Mouse (Mus musculus): ENCODE data around the gene Plxna1. TPM values are rescaled to one million over a fixed set of nuclear protein-coding genes. Genes with fewer than 3 reads are reported as not detected.

Plxna1 gene
- polyA plus RNA-seq, 2 experiments: 1.7 to 2.6 TPM

DNA sequence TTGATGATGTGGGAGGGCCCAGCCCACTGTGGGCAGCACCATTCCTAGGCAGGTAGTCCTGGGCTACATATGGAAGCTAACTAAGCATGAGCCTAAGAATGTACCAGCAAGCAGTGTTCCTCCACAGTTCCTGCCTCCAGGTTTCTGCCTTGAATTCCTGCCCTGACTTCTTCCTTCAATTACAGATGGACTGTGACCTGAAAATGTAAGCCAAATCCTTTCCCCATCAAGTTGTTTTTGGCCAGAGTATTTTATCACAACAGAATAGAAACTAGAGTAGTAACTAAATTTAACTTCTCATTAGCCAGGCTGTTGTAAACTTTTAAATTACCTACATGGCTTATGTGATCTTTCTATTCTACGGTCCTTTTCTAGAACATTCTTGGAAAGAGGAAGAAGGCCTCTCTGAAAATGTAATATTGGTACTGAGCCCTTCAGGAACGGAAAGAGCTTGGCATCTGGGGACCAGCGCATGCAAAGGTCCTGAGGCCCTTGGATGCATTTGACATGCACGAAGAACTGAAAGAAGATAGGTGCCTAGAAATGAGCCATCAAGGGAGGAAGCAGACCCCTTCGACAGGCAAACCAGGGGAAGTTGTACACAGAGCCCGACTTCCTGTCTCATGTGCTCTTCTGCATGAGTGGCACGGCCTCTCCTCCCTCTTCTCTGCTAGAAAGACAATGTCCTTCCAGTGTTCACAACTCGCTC lies 66.3 kb downstream of the Plxna1 start:
- no peak overlapping the region for H3K4me2 ChIP-seq (ENCODE audit: low read depth)
- 29% methylated on average over 8 of the region's 8 CpGs for WGBS (ENCODE audit: insufficient replicate concordance)
- TF ChIP-seq EP300 (IDR thresholded peaks at IDR 0.05; ENCODE audit: low read depth) (no peak), CTCF (IDR thresholded peaks at IDR 0.05; ENCODE audit: low read depth) (no peak)

DNA sequence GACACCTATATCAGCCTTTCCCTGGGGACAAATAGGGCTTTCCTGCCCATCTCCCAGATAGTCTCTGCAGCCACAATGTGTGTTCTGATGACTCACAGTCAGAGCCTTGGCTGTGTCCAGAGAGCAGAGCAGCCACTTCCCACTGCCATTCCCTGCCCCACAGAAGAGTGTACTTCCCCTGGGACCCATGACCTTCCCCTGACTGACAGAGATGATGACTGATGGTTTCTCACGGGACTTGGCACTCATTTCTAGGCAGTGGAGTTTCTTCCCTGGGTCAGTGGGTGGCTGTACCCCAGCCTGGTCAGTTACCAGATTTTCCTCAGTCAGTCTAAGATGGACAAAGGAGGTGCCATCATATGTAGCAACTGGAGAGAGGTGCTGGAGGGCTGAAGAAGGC lies 67.8 kb downstream of the Plxna1 start:
- Histone ChIP-seq H3K27me3 (ENCODE audit: control insufficient read depth, insufficient read depth, low read length) (no peaks in the 10 kb centered on the region), H3K9ac (replicated peaks) (no peak overlapping the region), H3K27ac (no peak overlapping the region), H3K36me3 (replicated peaks; ENCODE audit: control insufficient read depth, insufficient read depth, low read depth) (no peaks in the 10 kb centered on the region), H3K4me1 (replicated peaks; ENCODE audit: control insufficient read depth in 2 of 2, insufficient read depth in 2 of 2, low read length in 1 of 2) (no peaks in the 10 kb centered on the region), H3K4me3 (ENCODE audit: insufficient read depth in 1 of 2, low read depth in 2 of 2, low read length in 2 of 2) (no peak overlapping the region), H3K9me3 (ENCODE audit: control insufficient read depth, low read length) (no peaks in the 10 kb centered on the region), H3K4me2 (ENCODE audit: low read depth) (no peak overlapping the region)
- no peak for DNase-seq (ENCODE audit: low read depth in 3 of 3, low spot score in 3 of 3)
- ATAC-seq (ENCODE audit: insufficient read depth): no peak
- 3% methylated on average over 1 of the region's 1 CpGs for WGBS (ENCODE audit: insufficient replicate concordance)
- TF ChIP-seq CTCF (IDR thresholded peaks at IDR 0.05; ENCODE audit: low read depth) (no peak), EP300 (IDR thresholded peaks at IDR 0.05; ENCODE audit: low read depth) (no peak)

More for the DNA sequence above, 66.3 kb downstream of the Plxna1 start:
- no peak for ATAC-seq (ENCODE audit: insufficient read depth)
- no peak for DNase-seq (ENCODE audit: low read depth in 3 of 3, low spot score in 3 of 3)
- no peak overlapping the region for H3K4me3 ChIP-seq (ENCODE audit: insufficient read depth in 1 of 2, low read depth in 2 of 2, low read length in 2 of 2)
- no peaks in the 10 kb centered on the region for H3K36me3 ChIP-seq (replicated peaks; ENCODE audit: control insufficient read depth, insufficient read depth, low read depth)
- no peak overlapping the region for H3K9ac ChIP-seq (replicated peaks)
- no peaks in the 10 kb centered on the region for H3K4me1 ChIP-seq (replicated peaks; ENCODE audit: control insufficient read depth in 2 of 2, insufficient read depth in 2 of 2, low read length in 1 of 2)
- no peaks in the 10 kb centered on the region for H3K27me3 ChIP-seq (ENCODE audit: control insufficient read depth, insufficient read depth, low read length)
- H3K9me3 ChIP-seq (ENCODE audit: control insufficient read depth, low read length): no peaks in the 10 kb centered on the region
- H3K27ac ChIP-seq: no peak overlapping the region

DNA sequence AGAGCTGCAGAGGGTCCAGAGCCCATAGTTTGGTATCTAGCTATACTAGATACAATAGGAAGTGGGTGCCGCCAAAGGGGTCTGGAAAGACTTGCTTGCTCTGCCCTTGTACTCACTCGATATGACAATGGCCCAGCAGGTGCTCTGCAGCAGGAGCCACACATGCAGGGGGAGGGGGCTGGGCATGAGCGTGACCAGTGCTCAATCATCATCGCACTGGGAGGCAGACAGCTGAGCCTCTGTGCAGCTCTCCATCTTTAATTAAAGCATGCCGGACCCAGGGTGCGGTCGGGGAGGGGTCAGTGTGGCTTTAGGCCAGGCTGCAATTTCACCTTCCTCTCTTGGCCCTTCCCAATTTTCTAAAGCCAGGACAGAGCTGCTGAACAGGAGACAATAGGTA lies 70.9 kb downstream of the Plxna1 start:
- H3K36me3 ChIP-seq (replicated peaks; ENCODE audit: control insufficient read depth, insufficient read depth, low read depth): no peaks in the 10 kb centered on the region
- no peak overlapping the region for H3K9ac ChIP-seq (replicated peaks)
- no peaks in the 10 kb centered on the region for H3K27me3 ChIP-seq (ENCODE audit: control insufficient read depth, insufficient read depth, low read length)
- 54% methylated on average over 7 of the region's 7 CpGs for WGBS (ENCODE audit: insufficient replicate concordance)
- TF ChIP-seq EP300 (IDR thresholded peaks at IDR 0.05; ENCODE audit: low read depth): no peak
- no peak for TF ChIP-seq CTCF (IDR thresholded peaks at IDR 0.05; ENCODE audit: low read depth)
- H3K27ac ChIP-seq: no peak overlapping the region
- DNase-seq (ENCODE audit: low read depth in 3 of 3, low spot score in 3 of 3) (no peak), ATAC-seq (ENCODE audit: insufficient read depth) (no peak)
- no peaks in the 10 kb centered on the region for H3K9me3 ChIP-seq (ENCODE audit: control insufficient read depth, low read length)
- peaks cover 0 to under 1% of the 10 kb centered on the region in 2 experiments; a peak in 1 of 4 replicates for H3K4me1 ChIP-seq (replicated peaks; ENCODE audit: control insufficient read depth in 2 of 2, insufficient read depth in 2 of 2, low read length in 1 of 2)
- no peak overlapping the region for H3K4me2 ChIP-seq (ENCODE audit: low read depth)
- H3K4me3 ChIP-seq (ENCODE audit: insufficient read depth in 1 of 2, low read depth in 2 of 2, low read length in 2 of 2): no peak overlapping the region

DNA sequence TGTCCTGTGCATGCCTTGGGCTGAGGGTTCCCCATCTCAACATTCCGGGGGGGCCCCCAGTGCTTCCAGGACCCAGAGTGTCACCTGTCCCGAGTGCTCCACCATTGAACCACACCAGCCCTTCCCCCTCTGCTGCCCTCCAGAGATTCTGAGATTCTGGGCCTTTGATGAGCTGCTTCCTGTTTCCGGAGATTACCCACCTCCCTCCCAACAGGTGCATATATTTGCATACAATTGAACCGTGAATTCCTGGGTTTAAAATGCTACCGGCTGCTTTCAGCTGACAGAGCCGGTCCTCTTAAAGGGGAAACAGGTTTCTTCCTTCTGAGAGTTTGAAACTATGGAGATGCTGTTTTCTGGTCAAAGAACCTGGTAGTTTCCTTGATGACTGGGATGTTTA lies 74.3 kb downstream of the Plxna1 start:
- WGBS (ENCODE audit: insufficient replicate concordance): 17% methylated on average over 6 of the region's 6 CpGs
- no peak overlapping the region for H3K27ac ChIP-seq
- no peak for DNase-seq (ENCODE audit: low read depth in 3 of 3, low spot score in 3 of 3)

DNA sequence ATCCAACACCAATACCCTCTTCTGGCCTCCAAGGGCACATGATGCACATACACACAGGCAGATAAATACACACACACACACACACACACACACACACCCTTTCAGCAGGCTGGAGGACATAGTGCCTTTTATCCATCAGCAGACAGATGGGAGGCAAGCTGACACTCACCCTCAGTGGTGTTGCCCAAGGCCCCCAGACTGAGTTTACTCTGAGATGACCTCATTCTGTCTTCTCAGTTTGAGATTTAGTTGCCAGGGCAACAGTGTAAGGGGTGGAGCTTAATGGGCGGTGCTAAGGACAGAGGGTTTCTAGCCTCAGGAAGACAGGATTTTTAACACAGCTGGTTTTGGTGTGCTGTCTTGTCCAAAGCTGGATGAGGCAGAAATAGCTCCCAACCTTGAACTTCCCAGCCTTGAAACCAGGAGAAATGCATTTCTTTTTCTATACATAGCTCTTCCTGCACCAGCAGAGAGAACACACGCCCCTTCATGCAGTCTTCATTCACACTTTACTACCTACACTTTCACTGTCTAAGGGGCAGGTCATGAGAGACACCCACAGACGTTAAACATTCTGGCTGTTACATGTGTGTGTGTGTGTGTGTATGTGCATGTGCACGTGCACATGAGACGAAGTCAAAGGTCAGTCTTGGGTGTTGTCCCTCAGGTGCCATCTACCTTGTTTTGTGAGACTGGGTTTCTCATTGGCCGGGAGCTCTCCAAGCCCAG lies 75.6 kb downstream of the Plxna1 start:
- no peak overlapping the region for H3K9ac ChIP-seq (replicated peaks)
- no peak overlapping the region for H3K27ac ChIP-seq
- peaks cover 0 to 2% of the 10 kb centered on the region in 2 experiments; a peak in 1 of 4 replicates for H3K4me1 ChIP-seq (replicated peaks; ENCODE audit: control insufficient read depth in 2 of 2, insufficient read depth in 2 of 2, low read length in 1 of 2)
- H3K4me2 ChIP-seq (ENCODE audit: low read depth): no peak overlapping the region
- ATAC-seq (ENCODE audit: insufficient read depth): no peak
- H3K4me3 ChIP-seq (ENCODE audit: insufficient read depth in 1 of 2, low read depth in 2 of 2, low read length in 2 of 2): no peak overlapping the region
- no peaks in the 10 kb centered on the region for H3K36me3 ChIP-seq (replicated peaks; ENCODE audit: control insufficient read depth, insufficient read depth, low read depth)
- DNase-seq (ENCODE audit: low read depth in 3 of 3, low spot score in 3 of 3): peak in 1 of 3 experiments; percentile 26
- no peaks in the 10 kb centered on the region for H3K9me3 ChIP-seq (ENCODE audit: control insufficient read depth, low read length)
- H3K27me3 ChIP-seq (ENCODE audit: control insufficient read depth, insufficient read depth, low read length): no peaks in the 10 kb centered on the region
- 37% methylated on average over 6 of the region's 6 CpGs for WGBS (ENCODE audit: insufficient replicate concordance)
- TF ChIP-seq EP300 (IDR thresholded peaks at IDR 0.05; ENCODE audit: low read depth): no peak
- TF ChIP-seq CTCF (IDR thresholded peaks at IDR 0.05; ENCODE audit: low read depth): no peak

More for the DNA sequence above, 74.3 kb downstream of the Plxna1 start:
- no peak overlapping the region for H3K4me3 ChIP-seq (ENCODE audit: insufficient read depth in 1 of 2, low read depth in 2 of 2, low read length in 2 of 2)
- ATAC-seq (ENCODE audit: insufficient read depth): no peak
- H3K4me2 ChIP-seq (ENCODE audit: low read depth): no peak overlapping the region
- no peaks in the 10 kb centered on the region for H3K27me3 ChIP-seq (ENCODE audit: control insufficient read depth, insufficient read depth, low read length)
- TF ChIP-seq EP300 (IDR thresholded peaks at IDR 0.05; ENCODE audit: low read depth): no peak
- no peak for TF ChIP-seq CTCF (IDR thresholded peaks at IDR 0.05; ENCODE audit: low read depth)
- no peaks in the 10 kb centered on the region for H3K9me3 ChIP-seq (ENCODE audit: control insufficient read depth, low read length)
- no peaks in the 10 kb centered on the region for H3K36me3 ChIP-seq (replicated peaks; ENCODE audit: control insufficient read depth, insufficient read depth, low read depth)
- no peak overlapping the region for H3K9ac ChIP-seq (replicated peaks)
- H3K4me1 ChIP-seq (replicated peaks; ENCODE audit: control insufficient read depth in 2 of 2, insufficient read depth in 2 of 2, low read length in 1 of 2): peaks cover 0 to 2% of the 10 kb centered on the region in 2 experiments; a peak in 1 of 4 replicates
